ENCODE assay signal across 16 mouse cellular contexts in the genomic region with DNA sequence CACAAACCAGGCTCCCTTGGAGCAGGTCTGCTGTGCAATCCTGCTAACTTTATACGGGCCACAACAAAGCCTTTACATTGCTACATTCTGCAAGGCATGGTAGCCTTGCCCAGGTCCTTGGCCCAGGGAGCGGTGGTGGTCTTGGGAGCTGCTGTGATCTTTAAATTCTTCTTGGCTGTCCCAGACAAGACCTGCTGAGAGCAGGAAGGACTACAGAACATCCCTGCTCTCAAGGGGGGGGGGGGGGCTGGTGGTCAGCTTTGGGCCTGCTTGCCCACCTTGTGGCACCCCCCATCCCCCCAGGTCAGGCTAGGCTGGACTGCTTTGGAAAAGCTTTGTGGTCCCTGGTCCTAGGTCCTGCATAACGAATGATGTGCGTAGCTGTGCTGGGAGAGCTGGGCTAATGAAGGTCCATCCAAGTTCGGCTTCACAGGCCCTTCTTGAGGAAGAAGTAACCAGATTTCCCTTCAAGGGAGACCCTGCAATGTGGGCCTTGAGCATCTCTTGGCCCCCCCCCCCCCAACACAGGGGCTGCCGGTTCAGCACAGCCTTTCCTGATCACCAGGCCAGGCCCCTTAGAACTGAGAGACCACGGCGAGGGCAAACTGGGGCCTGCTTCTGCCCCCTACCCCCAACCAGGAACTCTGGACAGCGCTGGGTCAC. TPM values are rescaled to one million over a fixed set of nuclear protein-coding genes. Genes with fewer than 3 reads are reported as not detected.
DNase-seq lines count a peak whose midpoint lies in the region; ATAC-seq and TF ChIP-seq lines count a peak whose summit lies in the region.
"Had no signal": no experiment of that assay in that cellular context is flagged by ENCODE, and none has a peak within 500 bp of the region (broad histone marks: within the 10 kb centered on the region; RNA-seq: fewer than 3 reads in every experiment).

No protein-coding gene starts in this region.

- no peak for TF ChIP-seq CTCF in midbrain, postnatal 0 days (IDR thresholded peaks at IDR 0.05)

- peak overlapping the region; percentile 91 for H3K9ac ChIP-seq in hindbrain, embryonic 13.5 days
- peak overlapping the region; percentile 56 for H3K9ac ChIP-seq in midbrain, postnatal 0 days (replicated peaks; ENCODE audit: low read length, poor library complexity, severe bottlenecking)
- H3K9ac ChIP-seq in heart, embryonic 11.5 days (ENCODE audit: low read depth, low read length): no peak overlapping the region

- 1% methylated on average over 9 of the region's 9 CpGs for WGBS in embryonic facial prominence, embryonic 10.5 days
- 2% methylated on average over 9 of the region's 9 CpGs for WGBS in hindbrain, embryonic 13.5 days
- 2% methylated on average over 9 of the region's 9 CpGs for WGBS in midbrain, postnatal 0 days
- 3% methylated on average over 9 of the region's 9 CpGs for WGBS in heart, embryonic 11.5 days (ENCODE audit: insufficient replicate concordance)

- H3K36me3 ChIP-seq in embryonic facial prominence, embryonic 10.5 days (replicated peaks): no peaks in the 10 kb centered on the region
- peaks cover 8% of the 10 kb centered on the region; the same call in 1 of the 2 replicates for H3K36me3 ChIP-seq in hindbrain, embryonic 13.5 days
- no peaks in the 10 kb centered on the region for H3K36me3 ChIP-seq in midbrain, postnatal 0 days (ENCODE audit: insufficient read depth, low read length)
- H3K36me3 ChIP-seq in heart, embryonic 11.5 days (ENCODE audit: control insufficient read depth, insufficient read depth, low read length): no peaks in the 10 kb centered on the region
- H3K36me3 ChIP-seq: heart, embryonic 10.5 days had no signal

- no peaks in the 10 kb centered on the region for H3K9me3 ChIP-seq in embryonic facial prominence, embryonic 10.5 days
- no peaks in the 10 kb centered on the region for H3K9me3 ChIP-seq in hindbrain, embryonic 13.5 days
- H3K9me3 ChIP-seq in midbrain, postnatal 0 days (ENCODE audit: low read length): no peaks in the 10 kb centered on the region
- H3K9me3 ChIP-seq in heart, embryonic 11.5 days (replicated peaks; ENCODE audit: control insufficient read depth, low read length): no peaks in the 10 kb centered on the region
- H3K9me3 ChIP-seq: heart, embryonic 10.5 days had no signal

- H3K27me3 ChIP-seq in embryonic facial prominence, embryonic 10.5 days (replicated peaks; ENCODE audit: low read depth, poor library complexity, severe bottlenecking): peaks cover 100% of the 10 kb centered on the region
- H3K27me3 ChIP-seq in hindbrain, embryonic 13.5 days: peaks cover 84% of the 10 kb centered on the region
- peaks cover 50% of the 10 kb centered on the region for H3K27me3 ChIP-seq in midbrain, postnatal 0 days (ENCODE audit: insufficient read depth, low read length)
- peaks cover 96% of the 10 kb centered on the region for H3K27me3 ChIP-seq in heart, embryonic 11.5 days (ENCODE audit: control insufficient read depth, insufficient read depth, low read length)

- H3K4me1 ChIP-seq in embryonic facial prominence, embryonic 10.5 days: peaks cover 53% of the 10 kb centered on the region
- H3K4me1 ChIP-seq in hindbrain, embryonic 13.5 days (replicated peaks): peaks cover 64% of the 10 kb centered on the region
- no peaks in the 10 kb centered on the region for H3K4me1 ChIP-seq in midbrain, postnatal 0 days (ENCODE audit: insufficient read depth, low read length)
- no peaks in the 10 kb centered on the region for H3K4me1 ChIP-seq in heart, embryonic 11.5 days (ENCODE audit: control insufficient read depth, insufficient read depth, low read length)

- no peak for ATAC-seq in hindbrain, embryonic 13.5 days (ENCODE audit: low FRiP score)
- no peak for ATAC-seq in midbrain, postnatal 0 days (ENCODE audit: low FRiP score)
- no peak for ATAC-seq in heart, embryonic 11.5 days (replicated peaks; ENCODE audit: insufficient number of reproducible peaks, low FRiP score, low TSS enrichment)
- ATAC-seq: intestine, embryonic 16.5 days had no signal

- H3K4me3 ChIP-seq in embryonic facial prominence, embryonic 10.5 days: peak overlapping the region; percentile 42
- peak overlapping the region; percentile 61 for H3K4me3 ChIP-seq in hindbrain, embryonic 13.5 days
- H3K4me3 ChIP-seq in midbrain, postnatal 0 days (ENCODE audit: low read depth, low read length): peak overlapping the region; percentile 46
- no peak overlapping the region for H3K4me3 ChIP-seq in heart, embryonic 11.5 days (ENCODE audit: low read depth, low read length)

- H3K27ac ChIP-seq in embryonic facial prominence, embryonic 10.5 days (replicated peaks): no peak overlapping the region; the same call in 1 of the 2 replicates
- H3K27ac ChIP-seq in hindbrain, embryonic 13.5 days: peak overlapping the region; percentile 96
- peak overlapping the region; percentile 78 for H3K27ac ChIP-seq in midbrain, postnatal 0 days (ENCODE audit: low read depth, low read length)
- H3K27ac ChIP-seq in heart, embryonic 11.5 days (ENCODE audit: low read depth, low read length): no peak overlapping the region
- H3K27ac ChIP-seq: heart, embryonic 10.5 days had no signal

- DNase-seq in cerebellum, postnatal 10 days: peak; percentile 57 to 63
- no peak for DNase-seq in cerebellum, adult 9-10 months
- peak; percentile 55 for DNase-seq in embryonic facial prominence, embryonic 10.5 days (ENCODE audit: low spot score)
- no peak for DNase-seq in midbrain, postnatal 0 days (ENCODE audit: low spot score)
- no peak for DNase-seq in adrenal gland, adult 8-10 months
- DNase-seq in adrenal gland, postnatal 4 days (ENCODE audit: low spot score in 2 of 2): no peak
- DNase-seq: adrenal gland, postnatal 14 days; lung, postnatal 4 days; thymus, adult 18-20 months had no signal

- peak overlapping the region; percentile 72 for H3K4me2 ChIP-seq in hindbrain, embryonic 13.5 days
- peak overlapping the region; percentile 51 for H3K4me2 ChIP-seq in midbrain, postnatal 0 days (ENCODE audit: low read depth, low read length, poor library complexity, severe bottlenecking)
- H3K4me2 ChIP-seq in heart, embryonic 11.5 days: no peak overlapping the region

RNA-seq across cellular contexts. Expression of gene Uncx, which starts 2.5 kb away (rescaled TPM):
- polyA plus RNA-seq in embryonic facial prominence, embryonic 10.5 days (2016; fragmentation: Nextera tagmentation; extraction: Ambion mirVana): 3.3 and 4.7 TPM in 2 replicates
- polyA plus RNA-seq in hindbrain, embryonic 13.5 days (2015; fragmentation: Nextera tagmentation; extraction: Ambion mirVana): 48.8 and 60.7 TPM in 2 replicates
- total RNA-seq in midbrain, postnatal 0 days (2014; rRNA removed): 21.2 and 24.3 TPM in 2 replicates
- 15.5 and 20.0 TPM in 2 replicates for polyA plus RNA-seq in midbrain, postnatal 0 days (2015; fragmentation: Nextera tagmentation; extraction: Ambion mirVana)
- polyA plus RNA-seq in heart, embryonic 11.5 days (2014; fragmentation: Nextera tagmentation; extraction: Ambion mirVana): 0.09 TPM in 1 of 2 replicates, not detected in the other
- total RNA-seq in adrenal gland, adult 8-10 months (2022): not detected
- total RNA-seq in adrenal gland, postnatal 4 days (2021): 1 to 10 TPM in 1 of 2 experiments, under 1 TPM in 1; 0.42 to 3.8 TPM
- total RNA-seq: adrenal gland, postnatal 14 days; common myeloid progenitor, adult 5-6 weeks; liver, adult 2 months; neutrophil, adult 5-6 weeks had no signal
- polyA plus RNA-seq: intestine, embryonic 16.5 days; liver, adult 2 months had no signal

Comparison
In these comparisons a context has a peak if more than half of its experiments do, and no peak if none do; other contexts are left out.
1. DNase-seq: peak in cerebellum, postnatal 10 days (2 of 2) and embryonic facial prominence, embryonic 10.5 days (single experiment); none in cerebellum, adult 9-10 months (single experiment), midbrain, postnatal 0 days (single experiment), adrenal gland, adult 8-10 months (single experiment) and adrenal gland, postnatal 4 days (0 of 2).
2. H3K27ac ChIP-seq: peak in hindbrain, embryonic 13.5 days (single experiment) and midbrain, postnatal 0 days (single experiment); none in embryonic facial prominence, embryonic 10.5 days (single experiment) and heart, embryonic 11.5 days (single experiment).